Mouse (Mus musculus) CD4-positive naive resting alpha-beta T cell, adult 76 days (primary cell): ENCODE results near the gene Dnajc11. TPM values are rescaled to one million over a fixed set of nuclear protein-coding genes. Genes with fewer than 3 reads are reported as not detected.

ENCODE experiments used
- total RNA-seq: library from RNA; stranded (reverse); gene quantifications from one replicate; pipeline ENCODE4 v1.2.4, GENCODE M21; 2023

Gene Dnajc11
- total RNA-seq, result 44.3 TPM

DNA sequence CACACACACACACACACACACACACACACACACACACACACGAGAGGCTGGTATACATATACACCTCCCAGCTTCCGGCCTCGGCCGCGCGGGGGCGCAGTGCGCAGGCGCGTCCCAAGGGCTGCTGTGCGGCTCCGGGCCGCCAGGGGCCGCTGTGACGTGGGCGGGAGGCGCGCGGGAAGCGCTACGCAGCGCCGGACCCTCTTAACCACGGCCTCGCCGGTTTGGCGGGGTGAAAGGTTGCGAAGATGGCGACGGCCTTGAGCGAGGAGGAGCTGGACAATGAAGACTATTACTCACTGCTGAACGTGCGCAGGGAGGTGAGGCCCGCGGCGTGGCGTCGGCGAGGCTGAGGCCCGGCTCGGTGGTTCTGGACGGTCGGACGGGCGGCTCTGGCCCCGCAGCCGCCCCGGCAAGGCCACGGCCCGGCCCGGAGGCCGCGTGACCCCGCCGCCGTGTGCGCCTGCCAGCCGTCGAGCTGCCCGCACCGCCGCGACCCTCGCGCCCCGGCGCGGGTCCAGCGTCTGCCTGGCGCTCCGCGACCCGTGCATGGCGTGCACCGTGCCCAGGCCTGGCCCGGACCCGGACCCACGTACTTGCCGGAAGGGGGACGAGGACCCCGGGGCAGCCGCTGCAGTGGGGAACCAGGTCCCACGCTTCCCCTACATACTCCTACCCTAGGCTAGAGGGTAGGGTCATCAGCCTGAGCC, at the start of gene Dnajc11:
Gene Dnajc11 (plus strand): TSS at position 187 of the 710 bp plus-strand sequence.

DNA sequence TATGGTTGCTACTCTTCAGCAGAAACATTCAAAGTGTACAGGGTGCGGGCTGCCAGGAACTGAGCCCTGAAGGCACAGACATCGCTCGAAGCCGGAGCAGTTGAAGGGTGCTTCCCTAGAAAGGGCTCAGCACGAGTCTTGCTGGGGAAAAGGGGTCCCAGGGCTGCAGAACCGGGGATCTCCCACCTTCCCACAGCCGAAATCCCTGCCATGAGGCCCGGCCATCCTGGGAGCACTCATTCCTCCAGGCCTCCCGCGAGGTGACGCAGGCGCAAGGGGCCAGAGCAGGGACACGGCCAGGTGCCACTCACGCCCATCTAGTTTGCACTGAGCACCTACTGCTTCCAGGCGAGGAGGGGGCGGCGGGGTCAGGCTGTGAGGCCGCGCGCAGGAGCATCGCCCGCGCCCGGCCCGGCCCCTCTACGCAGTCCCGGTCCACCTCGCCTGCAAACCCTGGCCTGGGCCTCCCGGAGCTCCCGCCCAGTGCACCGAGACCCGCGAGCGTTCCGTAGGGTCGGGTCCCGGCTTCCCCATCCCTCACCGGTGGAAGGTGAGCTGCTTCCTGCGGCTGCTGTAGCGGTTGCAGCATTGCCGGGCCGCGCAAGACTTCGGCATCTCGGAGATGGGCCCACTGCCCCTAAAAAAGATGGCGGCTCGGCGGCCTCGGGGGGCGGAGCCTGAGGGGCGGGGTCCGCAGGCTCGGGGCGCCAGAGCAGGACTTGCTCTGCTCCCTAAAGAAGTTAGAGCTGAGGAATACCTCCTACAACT, 55.0 kb downstream of the Dnajc11 start, which contains the start of gene Thap3:
Gene Thap3 (minus strand): TSS at position 656 of the 768 bp plus-strand sequence.

DNA sequence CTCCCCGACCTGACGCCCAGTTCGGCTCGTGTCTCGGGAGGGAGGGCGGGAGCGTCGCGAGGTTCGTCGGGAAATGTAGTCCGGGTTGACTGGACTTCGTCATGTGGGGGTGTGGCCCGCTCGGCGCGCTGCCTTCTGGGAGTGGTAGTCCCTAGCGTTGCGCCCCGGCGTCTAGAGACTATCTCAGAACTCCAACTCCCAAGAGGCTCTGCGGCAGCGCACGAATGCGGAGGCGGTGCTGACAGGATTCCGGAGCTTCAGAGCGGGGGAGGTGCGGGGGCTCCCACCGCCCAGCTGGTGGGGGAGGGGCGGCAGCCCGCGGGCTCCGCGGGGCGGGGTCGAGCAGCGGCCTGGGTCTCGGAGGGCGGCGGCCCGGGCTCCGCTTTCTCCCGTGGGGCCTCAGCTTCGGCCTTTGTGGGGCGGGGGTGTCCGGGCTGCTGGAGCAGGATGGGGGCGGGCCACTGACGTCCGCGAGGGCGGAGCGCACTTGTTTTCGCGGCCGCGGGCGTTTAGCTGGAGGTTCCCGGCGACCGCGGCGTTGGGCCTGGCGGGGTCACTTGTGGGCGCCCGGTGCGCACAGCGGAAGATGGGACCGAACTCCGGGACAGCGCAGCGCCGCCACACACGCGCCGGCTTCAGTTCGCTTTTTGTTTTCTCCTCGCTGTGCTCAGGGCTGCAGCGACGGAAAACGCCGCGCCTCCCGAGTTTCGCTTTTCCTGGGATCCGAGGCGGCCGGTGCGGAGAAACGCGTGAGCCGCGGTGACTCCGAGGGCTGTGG, 62.9 kb downstream of the Dnajc11 start, which contains the start of gene Phf13:
Gene Phf13 (minus strand): TSS at position 86 of the 778 bp plus-strand sequence.

DNA sequence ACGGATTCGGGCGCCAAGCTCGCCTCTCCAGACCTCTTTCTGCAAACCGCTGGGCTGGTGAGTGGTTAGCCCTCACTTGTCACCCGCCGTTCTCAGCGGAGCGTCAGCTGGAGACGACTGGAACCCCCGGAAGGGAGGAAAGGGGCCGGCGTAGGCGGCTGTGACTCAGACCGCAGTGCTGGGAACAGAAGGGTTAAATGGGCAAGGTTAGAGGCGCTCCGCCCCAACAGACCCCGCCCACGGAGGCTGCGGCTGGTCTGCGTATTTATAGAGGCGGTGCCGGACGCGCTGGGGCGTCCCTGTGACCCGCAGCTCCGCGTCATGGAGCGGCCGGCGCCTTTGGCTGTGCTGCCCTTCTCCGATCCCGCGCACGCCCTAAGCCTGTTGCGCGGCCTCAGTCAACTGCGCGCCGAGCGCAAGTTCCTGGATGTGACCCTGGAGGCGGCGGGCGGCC, 75.2 kb downstream of the Dnajc11 start, which contains the start of gene Klhl21:
Gene Klhl21 (plus strand): TSS at position 182 of the 454 bp plus-strand sequence.

DNA sequence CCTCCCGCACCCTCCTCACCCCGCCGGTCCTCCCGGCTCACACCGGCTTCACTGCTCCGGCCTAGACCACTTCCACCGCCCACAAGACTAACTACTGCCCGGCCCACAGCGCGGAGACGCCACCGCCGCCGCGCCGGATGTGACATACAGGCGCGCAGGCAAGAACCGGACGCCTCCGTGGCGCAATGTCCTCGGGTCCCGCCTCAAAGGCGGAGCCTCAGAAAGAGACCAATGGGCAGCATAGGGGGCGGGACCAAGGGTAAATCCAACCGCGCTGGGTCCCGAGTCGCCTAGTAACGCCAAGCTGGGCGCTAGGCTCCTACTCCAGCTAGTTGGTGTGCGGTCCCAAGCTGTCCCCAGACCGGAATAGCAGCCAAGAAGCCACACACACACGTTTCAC, 94.0 kb downstream of the Dnajc11 start, which contains the start of gene Zbtb48:
Gene Zbtb48 (minus strand): TSS at position 148 of the 400 bp plus-strand sequence.

Other genes with a start within 250 kb of the Dnajc11 start
- 38.0 TPM for gene Camta1, start 71.8 kb upstream of the Dnajc11 start, total RNA-seq
- gene Thap3, start 55.3 kb downstream of the Dnajc11 start, total RNA-seq, result 38.5 TPM
- 14.7 TPM for gene Phf13, start 62.6 kb downstream of the Dnajc11 start, total RNA-seq
- gene Klhl21, start 75.1 kb downstream of the Dnajc11 start, total RNA-seq, result 32.2 TPM
- 20.2 TPM for gene Zbtb48, start 94.0 kb downstream of the Dnajc11 start, total RNA-seq
- not detected for gene Tas1r1, start 104.9 kb downstream of the Dnajc11 start, total RNA-seq
- gene Nol9, start 105.6 kb downstream of the Dnajc11 start, total RNA-seq, result 42.2 TPM
- 2.8 TPM for gene Plekhg5, start 138.8 kb downstream of the Dnajc11 start, total RNA-seq
- gene Tnfrsf25, start 182.2 kb downstream of the Dnajc11 start, total RNA-seq, result 36.5 TPM
- gene Espn, start 218.7 kb downstream of the Dnajc11 start, total RNA-seq, result 2.7 TPM
- gene Hes2, start 225.2 kb downstream of the Dnajc11 start, total RNA-seq, result not detected
- gene Acot7, start 244.4 kb downstream of the Dnajc11 start, total RNA-seq, result 6.3 TPM